Mouse (Mus musculus) embryonic facial prominence, embryonic 14.5 days (tissue): Measurements from ENCODE around the gene Gstt2. TPM values are rescaled to one million over a fixed set of nuclear protein-coding genes. Genes with fewer than 3 reads are reported as not detected.

Experiments used
- ATAC-seq: fragments of 200-750 bp; cut with Nextera tagmentation; 2 replicates; pipeline ENCODE4 v1.8.0; 2017; ENCODE audit warnings: low read depth, moderate number of reproducible peaks, moderate TSS enrichment
- DNase-seq: peaks from one replicate; pipeline ENCODE4 v3.0.0-alpha.2; 2015; ENCODE audit warnings: low spot score
- H3K27ac ChIP-seq: fragments of 300-500 bp; sonication (generic); replicated peaks from 2 replicates; pipeline ENCODE4 v1.5.1; 2014; ENCODE audit warnings: low read depth, mild to moderate bottlenecking, low read length, moderate library complexity
- H3K27me3 ChIP-seq: fragments of 300-500 bp; sonication (generic); replicated peaks from 2 replicates; pipeline ENCODE4 v1.6.1; 2014; ENCODE audit warnings: low read length; ENCODE audit not compliant: control insufficient read depth, insufficient read depth
- H3K36me3 ChIP-seq: fragments of 300-500 bp; sonication (generic); 2 replicates; pipeline ENCODE4 v1.6.1; 2014; ENCODE audit warnings: low read length, mixed read lengths; ENCODE audit not compliant: control insufficient read depth, insufficient read depth
- H3K4me1 ChIP-seq: fragments of 300-500 bp; sonication (generic); 2 replicates; pipeline ENCODE4 v1.6.1; 2014; ENCODE audit warnings: antibody characterized with exemption, low read length; ENCODE audit not compliant: control insufficient read depth, insufficient read depth
- H3K4me2 ChIP-seq: fragments of 300-500 bp; sonication (generic); 2 replicates; pipeline ENCODE4 v1.6.1; 2014; ENCODE audit warnings: low read depth, mild to moderate bottlenecking, low read length, moderate library complexity, mixed read lengths
- H3K4me3 ChIP-seq: fragments of 300-500 bp; sonication (generic); 2 replicates; pipeline ENCODE4 v1.5.1; 2014; ENCODE audit warnings: low read depth, mild to moderate bottlenecking, low read length
- H3K9ac ChIP-seq: fragments of 300-500 bp; sonication (generic); 2 replicates; pipeline ENCODE4 v1.6.1; 2014; ENCODE audit warnings: low read depth, mild to moderate bottlenecking, low read length, moderate library complexity, mixed read lengths
- H3K9me3 ChIP-seq: fragments of 300-500 bp; sonication (generic); 2 replicates; pipeline ENCODE4 v1.6.1; 2016; ENCODE audit warnings: low read length; ENCODE audit not compliant: control insufficient read depth
- WGBS: fragments of 180-500 bp; shearing (Covaris S2); extraction: QIAGEN DNeasy Blood & Tissue Kit; methylation state at CpG from one replicate; pipeline ENCODE4 v1.1.7; 2014; 5-methylcytosine and 5-hydroxymethylcytosine counted together
- polyA plus RNA-seq: library from polyadenylated mRNA; unstranded; fragments of >200 nt; fragmentation: Nextera tagmentation; extraction: Ambion mirVana; gene quantifications from 2 replicates; pipeline ENCODE4 v1.2.1, GENCODE M21; 2014

Gene Gstt2
- polyA plus RNA-seq, 1 experiment from 2014 or later = 9.7 TPM

DNA sequence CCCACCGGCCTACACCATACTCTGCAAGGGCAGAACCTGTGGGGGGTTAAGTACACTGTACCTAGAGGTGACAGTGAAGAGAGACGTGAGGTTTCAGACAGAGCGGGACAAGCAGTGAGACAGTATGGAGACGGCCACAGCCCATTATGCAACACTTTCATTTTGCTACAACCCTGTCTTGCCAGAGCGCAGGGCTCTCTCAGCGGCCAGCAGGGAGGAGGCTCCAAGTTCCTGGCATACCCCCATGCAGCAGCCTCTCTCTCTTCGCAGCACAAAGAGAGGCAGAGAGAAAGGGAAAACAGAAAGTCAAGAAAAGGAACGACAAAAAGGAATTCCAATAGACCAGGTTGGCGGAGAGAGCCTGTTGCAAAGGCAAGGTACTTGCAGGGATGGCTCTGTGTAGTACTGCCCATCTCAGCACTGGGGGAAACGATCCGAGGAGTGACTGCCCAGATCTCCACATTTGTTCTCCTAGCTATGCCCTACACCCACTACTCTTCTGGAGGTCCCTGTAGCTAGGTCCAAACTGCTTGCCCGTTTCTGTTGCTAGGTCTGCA, 39.5 kb downstream of the Gstt2 start:
- Histone ChIP-seq H3K9me3 (no peaks in the 10 kb centered on the region), H3K4me1 (peaks cover 10% of the 10 kb centered on the region), H3K9ac (peak overlapping the region; percentile 57), H3K4me2 (peak overlapping the region; percentile 72), H3K36me3 (no peaks in the 10 kb centered on the region), H3K4me3 (peak overlapping the region; percentile 44), H3K27ac (peak overlapping the region; percentile 28; the same call in 1 of the 2 replicates), H3K27me3 (no peaks in the 10 kb centered on the region)
- ATAC-seq (peak; percentile 62; the same call in 1 of the 2 replicates), DNase-seq (peak; percentile 33)
- 1% methylated on average over 10 of the region's 12 CpGs for WGBS

DNA sequence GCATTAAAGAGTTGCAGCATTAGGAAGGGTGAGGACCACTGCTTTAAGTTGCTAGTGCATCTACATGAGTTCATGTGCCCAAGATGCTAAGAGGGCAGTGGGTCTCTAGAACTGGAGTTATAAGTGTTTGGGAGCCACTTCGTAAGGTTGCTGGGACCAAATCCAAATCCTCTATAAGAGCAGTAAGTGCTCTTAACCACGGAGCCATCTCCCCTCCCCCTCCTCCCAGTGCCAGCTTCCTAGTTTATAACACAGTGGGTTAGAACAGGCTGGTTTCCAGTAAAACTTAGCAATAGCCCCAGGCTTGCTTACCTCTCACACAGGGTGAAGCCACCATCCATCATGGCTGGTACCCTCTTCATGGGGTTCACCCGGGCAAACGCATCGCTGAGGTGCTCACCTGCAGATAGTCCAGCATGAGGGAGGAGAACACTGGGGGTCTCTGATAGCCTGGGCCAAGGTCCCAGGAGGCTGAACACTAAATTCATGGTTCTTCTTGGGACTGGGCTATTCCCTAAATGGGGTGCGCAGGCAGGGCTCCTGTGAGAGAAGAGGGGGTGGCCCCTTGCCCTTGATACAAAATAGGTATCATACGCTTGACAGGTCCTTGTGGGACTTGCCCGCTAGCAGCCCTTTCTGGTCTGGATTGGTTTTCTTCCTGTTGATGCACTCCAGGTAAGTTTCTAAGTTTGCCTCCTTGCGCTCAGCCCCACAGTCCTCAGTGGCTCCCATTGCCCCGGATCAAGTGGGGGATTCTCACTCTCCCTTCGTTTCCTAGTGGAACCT, 40.3 kb downstream of the Gstt2 start:
- Histone ChIP-seq H3K4me2 (peak overlapping the region; percentile 72), H3K36me3 (no peaks in the 10 kb centered on the region), H3K4me1 (peaks cover 10% of the 10 kb centered on the region), H3K27ac (no peak overlapping the region), H3K9me3 (no peaks in the 10 kb centered on the region), H3K9ac (peak overlapping the region; percentile 57), H3K4me3 (peak overlapping the region; percentile 44), H3K27me3 (no peaks in the 10 kb centered on the region)
- WGBS = 48% methylated on average over 11 of the region's 11 CpGs
- ATAC-seq = no peak
- no peak for DNase-seq

DNA sequence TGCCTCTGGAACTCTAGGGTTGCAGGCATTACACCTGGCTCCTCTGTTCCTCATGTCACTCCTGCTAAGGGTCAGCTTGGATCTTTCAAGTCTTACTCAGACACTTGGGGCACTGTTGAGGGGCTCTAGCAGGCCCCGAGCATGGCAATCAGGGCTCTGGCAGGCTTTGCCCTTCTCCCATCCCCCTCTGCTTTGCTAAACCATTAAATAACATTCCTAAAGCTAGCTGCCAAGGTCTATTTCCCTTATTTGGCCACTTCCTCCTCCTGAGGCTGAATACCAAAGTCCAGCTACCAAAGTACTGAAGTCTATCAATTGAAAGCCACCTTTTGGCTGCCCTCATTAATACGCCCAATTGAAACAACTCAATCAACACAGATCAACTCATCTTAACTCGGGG, 42.3 kb downstream of the Gstt2 start:
- Histone ChIP-seq H3K27ac (no peak overlapping the region), H3K4me3 (no peak overlapping the region), H3K9me3 (no peaks in the 10 kb centered on the region), H3K4me1 (peaks cover 10% of the 10 kb centered on the region), H3K4me2 (no peak overlapping the region), H3K27me3 (no peaks in the 10 kb centered on the region), H3K36me3 (no peaks in the 10 kb centered on the region), H3K9ac (no peak overlapping the region)
- 26% methylated on average over 3 of the region's 3 CpGs for WGBS
- DNase-seq (peak; percentile 60), ATAC-seq (no peak)

DNA sequence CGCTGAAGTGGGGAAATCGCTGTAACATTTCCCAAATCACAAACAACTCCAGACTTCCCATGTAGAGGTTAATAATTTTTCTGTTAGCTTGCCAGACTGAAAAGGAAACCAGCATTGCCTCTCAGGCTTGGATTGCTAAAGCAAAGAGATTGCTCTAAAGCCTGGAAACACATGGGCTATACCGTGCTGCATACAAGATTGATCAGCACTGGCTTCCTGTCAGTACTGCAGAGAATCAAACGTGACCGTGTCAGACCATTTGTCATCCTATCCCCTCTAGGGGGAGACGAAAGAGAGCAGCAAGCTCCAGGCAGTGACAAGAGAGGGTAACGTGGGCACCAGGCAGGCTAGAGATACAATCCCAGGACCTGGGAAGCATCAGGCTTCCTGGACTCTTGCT, 46.5 kb downstream of the Gstt2 start:
- peak overlapping the region; percentile 46 for H3K9ac ChIP-seq
- H3K9me3 ChIP-seq = no peaks in the 10 kb centered on the region
- H3K4me2 ChIP-seq = no peak overlapping the region
- no peaks in the 10 kb centered on the region for H3K27me3 ChIP-seq
- H3K4me1 ChIP-seq = peaks cover 6% of the 10 kb centered on the region
- H3K27ac ChIP-seq = no peak overlapping the region
- 0 out of 2 replicates have a peak, but pooled peaks have one; percentile 6 for ATAC-seq
- no peak overlapping the region for H3K4me3 ChIP-seq
- WGBS = 8% methylated on average over 7 of the region's 7 CpGs
- DNase-seq = peak; percentile 62
- H3K36me3 ChIP-seq = no peaks in the 10 kb centered on the region

GRCm38 (mm10) chr10:75789841-75790240, 47.4 kb downstream of the Gstt2 start:
- no peaks in the 10 kb centered on the region for H3K9me3 ChIP-seq
- H3K27me3 ChIP-seq = no peaks in the 10 kb centered on the region
- H3K4me3 ChIP-seq = no peak overlapping the region
- no peak for DNase-seq
- H3K4me2 ChIP-seq = no peak overlapping the region
- no peaks in the 10 kb centered on the region for H3K36me3 ChIP-seq
- ATAC-seq = no peak
- H3K4me1 ChIP-seq = peaks cover 2% of the 10 kb centered on the region
- no peak overlapping the region for H3K27ac ChIP-seq
- no peak overlapping the region for H3K9ac ChIP-seq
- WGBS = 86% methylated on average over 5 of the region's 5 CpGs

DNA sequence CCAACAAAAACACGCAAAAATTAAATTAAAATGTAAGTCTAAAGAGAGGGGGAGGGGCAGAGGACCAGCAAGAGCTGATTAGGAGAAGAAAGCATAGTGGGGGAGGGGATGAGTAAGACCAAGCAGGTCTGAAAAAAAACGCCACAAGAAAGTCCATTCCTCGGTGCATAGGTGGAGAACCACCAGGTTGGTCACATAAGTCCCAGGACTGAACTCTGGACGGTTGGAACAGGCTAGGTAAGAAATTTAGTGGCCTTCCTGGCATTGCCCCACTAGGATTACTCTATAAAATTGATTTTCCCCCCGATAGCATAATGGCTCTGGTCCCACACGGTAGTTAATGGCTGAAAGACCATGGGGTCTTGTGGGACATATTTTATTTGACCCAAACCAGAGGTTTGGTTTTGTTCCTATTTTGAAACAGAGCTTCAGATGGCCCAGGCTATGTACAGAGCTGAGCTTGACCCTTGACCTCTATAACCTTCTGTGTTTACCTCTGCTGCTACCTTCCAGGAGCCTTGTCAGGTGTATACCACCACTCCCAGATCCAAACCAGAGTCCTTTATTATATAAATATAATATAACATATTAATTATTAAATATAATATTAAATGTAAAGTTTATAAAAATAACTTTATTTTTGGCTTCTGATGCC, 48.0 kb downstream of the Gstt2 start:
- H3K4me1 ChIP-seq = no peaks in the 10 kb centered on the region; the same call in 1 of the 2 replicates
- H3K4me2 ChIP-seq = no peak overlapping the region
- 73% methylated on average over 6 of the region's 6 CpGs for WGBS
- DNase-seq = no peak
- H3K9me3 ChIP-seq = no peaks in the 10 kb centered on the region
- ATAC-seq = no peak
- no peak overlapping the region for H3K27ac ChIP-seq
- H3K4me3 ChIP-seq = no peak overlapping the region
- no peaks in the 10 kb centered on the region for H3K36me3 ChIP-seq
- H3K9ac ChIP-seq = no peak overlapping the region
- H3K27me3 ChIP-seq = no peaks in the 10 kb centered on the region

GRCm38 (mm10) chr10:75788277-75788676, 48.9 kb downstream of the Gstt2 start:
- Histone ChIP-seq H3K27ac (no peak overlapping the region), H3K4me3 (no peak overlapping the region), H3K4me2 (no peak overlapping the region), H3K9ac (no peak overlapping the region), H3K27me3 (no peaks in the 10 kb centered on the region), H3K9me3 (no peaks in the 10 kb centered on the region), H3K36me3 (no peaks in the 10 kb centered on the region), H3K4me1 (no peaks in the 10 kb centered on the region; the same call in 1 of the 2 replicates)
- 92% methylated on average over 8 of the region's 8 CpGs for WGBS
- ATAC-seq (no peak), DNase-seq (no peak)

- no peaks in the 10 kb centered on the region for H3K27me3 ChIP-seq
- H3K4me3 ChIP-seq = no peak overlapping the region
- 65% methylated on average over 1 of the region's 1 CpGs for WGBS
- ATAC-seq = no peak
- H3K9me3 ChIP-seq = no peaks in the 10 kb centered on the region
- no peak for DNase-seq
- no peaks in the 10 kb centered on the region; the same call in 1 of the 2 replicates for H3K4me1 ChIP-seq
- no peaks in the 10 kb centered on the region for H3K36me3 ChIP-seq
- H3K9ac ChIP-seq = no peak overlapping the region
- no peak overlapping the region for H3K4me2 ChIP-seq
- no peak overlapping the region for H3K27ac ChIP-seq
These were observed 51.8 kb downstream of the Gstt2 start for GRCm38 (mm10) chr10:75785442-75785841.
